Mouse (Mus musculus) limb, embryonic 15.5 days (tissue): ENCODE measurements around the gene Znhit1. TPM values are rescaled to one million over a fixed set of nuclear protein-coding genes. Genes with fewer than 3 reads are reported as not detected.
"Not testable (repeated sequence)": the region's sequence is repeated elsewhere in the genome, so short reads cannot be mapped to it uniquely, and the experiment has no call there.

Source experiments
- ATAC-seq: fragments of 200-750 bp; cut with Nextera tagmentation; 2 replicates; pipeline ENCODE4 v1.8.0; 2017; ENCODE audit warnings: low read depth, moderate TSS enrichment; ENCODE audit not compliant: insufficient number of reproducible peaks, low FRiP score, low TSS enrichment
- H3K27ac ChIP-seq: fragments of 300-500 bp; sonication (generic); 2 replicates; pipeline ENCODE4 v1.5.1; 2015; ENCODE audit warnings: moderate library complexity, mild to moderate bottlenecking, inconsistent platforms
- H3K27me3 ChIP-seq: fragments of 300-500 bp; sonication (generic); 2 replicates; pipeline ENCODE4 v1.6.1; 2015; ENCODE audit warnings: inconsistent platforms
- H3K36me3 ChIP-seq: fragments of 300-500 bp; sonication (generic); 2 replicates; pipeline ENCODE4 v1.6.1; 2015; ENCODE audit warnings: inconsistent platforms
- H3K4me1 ChIP-seq: fragments of 300-500 bp; sonication (generic); 2 replicates; pipeline ENCODE4 v1.6.1; 2015; ENCODE audit warnings: inconsistent platforms
- H3K4me2 ChIP-seq: fragments of 300-500 bp; sonication (generic); 2 replicates; pipeline ENCODE4 v1.6.1; 2015; ENCODE audit warnings: mild to moderate bottlenecking, inconsistent platforms
- H3K4me3 ChIP-seq: fragments of 300-500 bp; sonication (generic); 2 replicates; pipeline ENCODE4 v1.5.1; 2015; ENCODE audit warnings: mild to moderate bottlenecking, inconsistent platforms
- H3K9ac ChIP-seq: fragments of 300-500 bp; sonication (generic); 2 replicates; pipeline ENCODE4 v1.6.1; 2015; ENCODE audit warnings: inconsistent platforms
- H3K9me3 ChIP-seq: fragments of 300-500 bp; sonication (generic); 2 replicates; pipeline ENCODE4 v1.6.1; 2016; ENCODE audit warnings: inconsistent platforms
- WGBS: fragments of 180-500 bp; shearing (Covaris S2); methylation state at CpG from one replicate; pipeline ENCODE4 v1.1.7; 2015; 5-methylcytosine and 5-hydroxymethylcytosine counted together
- polyA plus RNA-seq: library from polyadenylated mRNA; unstranded; fragments of >200 nt; fragmentation: Nextera tagmentation; extraction: Ambion mirVana; gene quantifications from 2 replicates; pipeline ENCODE4 v1.2.1, GENCODE M21; 2015

The Znhit1 gene
- polyA plus RNA-seq, 1 experiment from 2014 or later = 106 TPM

GRCm38 (mm10) chr5:136949551-136950336 is 38.1 kb downstream of the Znhit1 start:
- H3K9me3 ChIP-seq, H3K4me3 ChIP-seq, H3K27ac ChIP-seq, H3K36me3 ChIP-seq, H3K27me3 ChIP-seq, H3K9ac ChIP-seq, ATAC-seq, H3K4me2 ChIP-seq: not testable (repeated sequence)
- WGBS = 83% methylated on average over 14 of the region's 14 CpGs
- peaks cover 13% of the 10 kb centered on the region for H3K4me1 ChIP-seq

GRCm38 (mm10) chr5:136947874-136948273 is 39.9 kb downstream of the Znhit1 start:
- Histone ChIP-seq H3K9me3 (no peaks in the 10 kb centered on the region), H3K27ac (no peak overlapping the region), H3K9ac (no peak overlapping the region), H3K4me1 (peaks cover 5% of the 10 kb centered on the region), H3K4me2 (no peak overlapping the region), H3K27me3 (no peaks in the 10 kb centered on the region), H3K36me3 (no peaks in the 10 kb centered on the region), H3K4me3 (no peak overlapping the region)
- ATAC-seq = no peak

- no peaks in the 10 kb centered on the region for H3K4me1 ChIP-seq
- H3K4me3 ChIP-seq = no peak overlapping the region
- 78% methylated on average over 12 of the region's 12 CpGs for WGBS
- H3K9ac ChIP-seq = no peak overlapping the region
- no peaks in the 10 kb centered on the region for H3K36me3 ChIP-seq
- no peaks in the 10 kb centered on the region for H3K27me3 ChIP-seq
- no peak for ATAC-seq
- H3K27ac ChIP-seq = no peak overlapping the region
- H3K4me2 ChIP-seq = no peak overlapping the region
- H3K9me3 ChIP-seq = no peaks in the 10 kb centered on the region
Observed at GRCm38 (mm10) chr5:136945084-136945483, 42.7 kb downstream of the Znhit1 start.

DNA sequence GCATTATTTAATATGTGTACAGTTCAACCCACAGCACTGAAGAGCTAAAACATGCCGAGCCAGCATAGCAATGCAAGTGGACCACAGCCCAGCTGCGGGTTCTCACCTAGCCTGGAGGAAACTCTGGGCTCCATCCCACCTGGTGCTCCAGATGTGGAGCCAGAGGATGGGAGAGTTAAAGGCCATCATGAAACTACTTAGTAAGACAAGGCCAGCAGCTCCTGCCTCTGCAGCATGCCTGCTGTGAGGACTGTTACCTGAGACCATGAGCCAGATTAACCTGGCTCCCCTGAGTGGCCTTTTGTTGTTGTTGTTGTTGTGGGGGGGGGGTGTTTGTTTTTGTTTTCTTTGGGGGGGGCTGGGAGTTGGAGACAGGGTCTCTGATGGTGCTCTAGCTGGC is 44.4 kb downstream of the Znhit1 start:
- no peaks in the 10 kb centered on the region for H3K9me3 ChIP-seq
- ATAC-seq = no peak
- no peaks in the 10 kb centered on the region for H3K27me3 ChIP-seq
- H3K4me2 ChIP-seq = no peak overlapping the region
- H3K9ac ChIP-seq = no peak overlapping the region
- H3K4me3 ChIP-seq = no peak overlapping the region
- WGBS = 76% methylated on average over 2 of the region's 2 CpGs
- no peak overlapping the region for H3K27ac ChIP-seq
- no peaks in the 10 kb centered on the region for H3K36me3 ChIP-seq
- H3K4me1 ChIP-seq = no peaks in the 10 kb centered on the region

GRCm38 (mm10) chr5:136942781-136943180 is 45.0 kb downstream of the Znhit1 start:
- ATAC-seq = no peak

DNA sequence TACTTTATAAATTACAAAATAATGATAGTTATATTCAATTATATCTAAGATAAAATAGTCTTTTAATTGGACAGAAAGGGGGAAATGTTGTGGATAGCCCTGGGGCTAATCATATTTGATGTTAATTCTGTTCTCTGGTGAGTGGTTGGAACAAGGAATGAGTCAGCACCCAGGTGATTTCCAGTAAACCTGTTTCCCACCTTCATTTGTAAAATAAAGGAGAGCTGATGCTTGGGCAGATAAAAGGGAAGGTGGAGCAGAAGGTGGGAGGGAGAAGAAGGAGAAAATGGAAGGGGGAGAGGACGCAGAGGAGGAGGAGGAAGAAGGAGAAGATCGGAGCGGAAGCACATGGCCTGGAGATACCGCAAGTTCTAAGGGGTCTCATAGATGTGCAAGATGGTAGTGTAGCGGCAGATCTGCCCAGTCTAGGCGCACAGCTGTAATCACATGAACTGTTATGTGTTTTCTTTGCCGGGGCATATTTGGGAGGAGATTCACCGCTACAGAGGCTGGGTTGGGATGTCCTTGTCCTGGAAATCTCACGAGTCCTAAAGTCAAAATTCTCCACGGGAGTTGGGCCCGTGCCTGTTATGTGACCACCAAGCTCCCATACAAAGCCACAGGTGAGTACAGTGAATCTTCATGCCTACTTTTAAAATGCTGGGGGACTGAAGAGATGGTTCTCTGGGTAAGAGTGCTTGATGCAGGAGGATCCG is 46.8 kb downstream of the Znhit1 start:
- H3K27ac ChIP-seq = no peak overlapping the region
- 84% methylated on average over 12 of the region's 12 CpGs for WGBS
- H3K4me2 ChIP-seq = no peak overlapping the region
- H3K9ac ChIP-seq = no peak overlapping the region
- H3K27me3 ChIP-seq = no peaks in the 10 kb centered on the region
- H3K9me3 ChIP-seq = no peaks in the 10 kb centered on the region
- H3K4me1 ChIP-seq = no peaks in the 10 kb centered on the region
- no peak for ATAC-seq
- H3K4me3 ChIP-seq = no peak overlapping the region
- H3K36me3 ChIP-seq = no peaks in the 10 kb centered on the region

More at GRCm38 (mm10) chr5:136942781-136943180, 45.0 kb downstream of the Znhit1 start:
- H3K27me3 ChIP-seq = no peaks in the 10 kb centered on the region
- no peaks in the 10 kb centered on the region for H3K4me1 ChIP-seq
- H3K9ac ChIP-seq = no peak overlapping the region
- no peak overlapping the region for H3K4me2 ChIP-seq
- H3K27ac ChIP-seq = no peak overlapping the region
- no peaks in the 10 kb centered on the region for H3K36me3 ChIP-seq
- no peaks in the 10 kb centered on the region for H3K9me3 ChIP-seq
- 71% methylated on average over 3 of the region's 3 CpGs for WGBS
- H3K4me3 ChIP-seq = no peak overlapping the region

GRCm38 (mm10) chr5:136940029-136940428 is 47.8 kb downstream of the Znhit1 start:
- not testable (repeated sequence) for H3K4me1 ChIP-seq, H3K4me2 ChIP-seq, H3K27ac ChIP-seq, H3K9me3 ChIP-seq, ATAC-seq, H3K4me3 ChIP-seq, H3K36me3 ChIP-seq, H3K9ac ChIP-seq, H3K27me3 ChIP-seq
- WGBS = 72% methylated on average over 6 of the region's 6 CpGs

- Histone ChIP-seq H3K27ac (no peak overlapping the region), H3K36me3 (no peaks in the 10 kb centered on the region), H3K27me3 (no peaks in the 10 kb centered on the region), H3K9ac (no peak overlapping the region), H3K9me3 (no peaks in the 10 kb centered on the region), H3K4me3 (no peak overlapping the region), H3K4me1 (no peaks in the 10 kb centered on the region), H3K4me2 (no peak overlapping the region)
- 67% methylated on average over 7 of the region's 7 CpGs for WGBS
- ATAC-seq = no peak
Observed at GRCm38 (mm10) chr5:136939284-136939683, 48.5 kb downstream of the Znhit1 start.

- Histone ChIP-seq H3K4me3 (no peak overlapping the region), H3K36me3 (no peaks in the 10 kb centered on the region), H3K9ac (no peak overlapping the region), H3K27ac (no peak overlapping the region), H3K9me3 (no peaks in the 10 kb centered on the region), H3K4me2 (no peak overlapping the region), H3K27me3 (no peaks in the 10 kb centered on the region), H3K4me1 (no peaks in the 10 kb centered on the region)
- ATAC-seq = no peak
- WGBS = 82% methylated on average over 5 of the region's 5 CpGs
Observed at GRCm38 (mm10) chr5:136937621-136938020, 50.2 kb downstream of the Znhit1 start.

DNA sequence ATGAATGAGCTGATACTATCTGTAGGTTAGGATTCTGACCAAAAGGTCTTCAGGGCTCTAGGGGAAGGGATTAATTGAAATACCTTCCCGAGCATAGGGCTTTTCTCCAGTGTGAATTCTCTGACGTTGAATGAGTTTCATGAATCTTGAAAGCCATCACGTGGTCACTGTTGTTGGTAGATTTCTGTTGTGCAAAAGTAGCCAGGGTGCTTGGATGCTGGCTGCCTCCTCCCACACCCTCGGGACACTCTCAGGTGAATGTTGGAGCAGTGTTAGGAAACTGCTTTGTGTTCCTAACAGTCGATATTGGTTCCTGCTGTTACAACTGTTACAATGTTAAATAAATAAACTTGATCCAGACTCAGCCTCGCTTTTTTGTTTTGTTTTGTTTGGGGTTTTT is 51.1 kb downstream of the Znhit1 start:
- Histone ChIP-seq H3K4me2 (no peak overlapping the region), H3K9me3 (no peaks in the 10 kb centered on the region), H3K27me3 (no peaks in the 10 kb centered on the region), H3K27ac (no peak overlapping the region), H3K4me3 (no peak overlapping the region), H3K36me3 (no peaks in the 10 kb centered on the region), H3K4me1 (no peaks in the 10 kb centered on the region), H3K9ac (no peak overlapping the region)
- WGBS = 83% methylated on average over 6 of the region's 6 CpGs
- ATAC-seq = no peak

DNA sequence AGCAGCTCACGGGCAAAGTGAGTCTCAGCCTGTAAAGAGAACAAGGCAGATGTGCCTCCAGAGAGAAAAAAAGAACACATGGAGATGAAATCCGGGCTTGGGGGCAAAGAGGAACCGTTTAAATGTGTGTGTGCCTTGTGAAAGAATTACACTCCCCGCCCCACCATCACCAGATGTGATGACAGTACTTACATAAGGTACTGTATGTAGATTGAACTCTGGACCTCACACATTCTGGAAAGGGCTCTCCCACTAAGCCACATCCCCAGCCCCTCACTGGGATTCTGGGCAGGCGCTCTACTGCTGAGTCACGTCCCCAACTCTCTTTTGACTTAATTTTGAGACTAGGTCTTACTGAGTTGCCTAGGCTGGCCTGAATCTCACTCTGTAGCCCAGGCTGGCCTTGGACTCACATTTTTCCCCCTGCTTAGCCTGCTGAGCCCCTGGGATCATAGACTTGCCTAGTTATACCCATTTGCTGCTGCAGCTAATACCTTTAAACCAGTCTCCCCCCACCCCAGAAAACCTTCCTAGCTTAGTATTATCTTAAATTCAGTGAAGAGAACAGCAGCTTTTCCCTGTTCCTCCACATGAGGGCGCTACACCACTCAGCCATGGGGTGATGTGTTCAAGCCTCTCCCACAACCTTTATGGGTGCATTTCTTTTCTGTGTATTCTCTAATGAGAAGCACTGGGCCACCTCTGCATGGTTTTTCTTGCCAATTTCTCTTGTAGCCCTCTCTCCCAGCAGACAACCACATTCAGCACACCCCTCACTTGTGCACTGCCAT is 51.7 kb downstream of the Znhit1 start:
- Histone ChIP-seq H3K4me2 (no peak overlapping the region), H3K9me3 (no peaks in the 10 kb centered on the region), H3K9ac (no peak overlapping the region), H3K27ac (no peak overlapping the region), H3K36me3 (no peaks in the 10 kb centered on the region), H3K4me3 (no peak overlapping the region), H3K27me3 (no peaks in the 10 kb centered on the region), H3K4me1 (no peaks in the 10 kb centered on the region)
- WGBS = 53% methylated on average over 7 of the region's 7 CpGs
- ATAC-seq = no peak

- Histone ChIP-seq H3K4me1 (0 out of 2 replicates have a peak, but pooled peaks cover 5% of the 10 kb centered on the region), H3K4me2 (no peak overlapping the region), H3K27me3 (no peaks in the 10 kb centered on the region), H3K27ac (no peak overlapping the region), H3K4me3 (no peak overlapping the region), H3K36me3 (0 out of 2 replicates have a peak, but pooled peaks cover 3% of the 10 kb centered on the region), H3K9ac (no peak overlapping the region), H3K9me3 (no peaks in the 10 kb centered on the region)
- no peak; the same call in 1 of the 2 replicates for ATAC-seq
- 82% methylated on average over 6 of the region's 6 CpGs for WGBS
Observed at GRCm38 (mm10) chr5:136933930-136934329, 53.9 kb downstream of the Znhit1 start.
